Mouse (Mus musculus) urinary bladder, postnatal 36 days (tissue): Measurements from ENCODE around the gene Orc2.

Experiments
- DNase-seq, 2 experiments: peaks; one replicate each; pipeline ENCODE4 v3.0.0; 2022; ENCODE audit warnings: low spot score in 2 of 2, mixed read lengths in 1 of 2

The Orc2 gene

DNA sequence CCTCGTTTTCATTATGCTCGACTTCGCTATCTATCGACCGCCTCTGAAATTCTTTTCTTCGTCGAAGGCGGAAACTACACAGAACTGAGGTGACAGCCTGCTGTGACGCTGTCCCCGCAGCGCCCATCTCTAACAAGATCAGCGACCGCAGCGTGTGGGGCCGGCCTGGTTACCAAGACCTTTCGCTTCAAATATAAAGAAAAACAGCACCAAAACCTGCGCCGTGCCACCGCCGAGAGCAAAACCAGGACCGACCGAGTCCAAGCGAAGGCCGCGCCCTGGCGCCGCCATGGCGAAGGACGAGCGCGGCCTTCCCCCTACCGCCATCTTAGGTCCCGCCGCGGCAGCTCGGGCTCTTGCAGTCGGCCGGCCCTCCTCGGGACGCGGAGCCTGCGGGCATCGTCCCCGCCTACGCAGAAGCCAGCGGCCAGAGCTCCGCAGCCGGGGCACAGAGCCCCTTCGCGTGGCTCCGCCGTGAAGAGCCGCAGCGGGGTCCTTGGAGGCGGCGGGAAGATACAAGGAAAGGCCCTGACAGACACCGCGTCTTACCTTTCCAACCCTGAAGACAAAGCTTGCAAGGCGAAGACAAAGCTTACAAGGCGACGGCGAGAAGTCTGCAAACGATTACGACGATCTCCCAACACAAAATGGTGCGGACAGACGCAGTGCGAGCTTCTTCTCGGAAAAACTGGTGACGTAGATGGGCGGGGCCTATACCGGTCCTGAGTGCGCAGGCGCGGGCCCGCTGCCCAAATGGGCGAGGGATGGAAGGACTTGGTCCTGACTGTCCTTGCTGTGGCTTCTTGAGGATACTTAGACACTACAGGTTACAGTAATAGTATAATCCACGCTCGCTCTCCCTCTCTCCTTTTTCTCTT lies 81.3 kb downstream of the Orc2 start, which contains the start of gene Clk1:
Clk1 (minus strand) TSS at position 696 of the 878 bp plus-strand sequence.
- peak; percentile 97 to 98 for DNase-seq

DNA sequence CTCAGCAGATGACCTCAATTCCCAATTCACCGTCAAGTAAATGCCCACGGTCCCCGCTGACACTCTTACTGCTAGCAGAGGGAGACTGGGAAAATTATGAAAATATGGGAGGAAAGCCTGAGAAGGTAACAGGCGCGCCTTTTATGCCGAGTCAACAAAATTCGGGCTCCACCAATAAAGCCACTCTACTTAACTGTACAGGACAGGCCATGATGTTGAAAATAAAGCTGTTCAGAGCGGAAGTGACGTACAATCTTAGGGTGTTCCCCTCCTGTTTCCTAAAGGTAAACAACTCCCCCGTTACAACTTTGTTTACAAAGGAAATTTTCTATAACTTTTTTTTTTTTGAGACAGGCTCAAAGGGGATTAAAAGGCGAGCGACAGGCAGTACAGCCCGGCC lies 82.0 kb downstream of the Orc2 start:
- DNase-seq: peak; percentile 10 to 17

DNA sequence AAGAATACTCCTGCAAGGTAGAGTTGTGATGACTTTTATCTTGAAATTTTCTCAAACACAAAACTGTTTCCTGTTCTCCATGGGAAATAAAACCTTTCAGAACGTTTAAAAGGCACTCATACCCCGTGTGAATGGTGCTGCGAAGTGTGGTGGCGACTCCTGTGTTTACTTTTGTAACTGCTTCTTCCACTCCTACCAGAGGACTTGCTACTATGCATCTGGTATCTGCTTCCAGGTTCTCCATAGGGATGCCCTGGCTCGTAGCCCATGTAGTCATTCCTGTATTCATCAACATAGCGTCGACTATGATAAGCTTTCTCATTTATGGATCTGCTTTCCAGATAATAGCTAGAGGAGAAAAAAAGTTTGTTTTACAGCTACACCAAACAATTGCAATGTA lies 83.9 kb downstream of the Orc2 start:
- no peak for DNase-seq

DNA sequence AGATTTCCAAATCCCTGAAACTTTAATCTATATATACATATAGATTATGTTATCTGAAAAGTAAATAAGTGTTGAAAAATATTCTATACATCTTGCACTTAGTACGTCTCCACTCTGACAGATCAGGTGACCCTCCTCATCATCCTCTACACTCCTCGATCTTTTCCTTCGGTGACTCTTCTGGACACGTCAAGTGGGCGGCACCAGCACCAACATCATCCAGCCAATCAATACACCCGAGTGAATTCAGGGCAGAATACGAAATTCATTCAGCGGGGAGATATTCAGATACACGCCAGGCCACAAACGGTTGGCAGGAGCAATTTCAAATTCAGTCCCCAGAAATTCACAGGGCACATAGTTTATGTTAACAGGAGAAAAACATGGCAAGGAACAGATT lies 84.9 kb downstream of the Orc2 start:
- DNase-seq: no peak

DNA sequence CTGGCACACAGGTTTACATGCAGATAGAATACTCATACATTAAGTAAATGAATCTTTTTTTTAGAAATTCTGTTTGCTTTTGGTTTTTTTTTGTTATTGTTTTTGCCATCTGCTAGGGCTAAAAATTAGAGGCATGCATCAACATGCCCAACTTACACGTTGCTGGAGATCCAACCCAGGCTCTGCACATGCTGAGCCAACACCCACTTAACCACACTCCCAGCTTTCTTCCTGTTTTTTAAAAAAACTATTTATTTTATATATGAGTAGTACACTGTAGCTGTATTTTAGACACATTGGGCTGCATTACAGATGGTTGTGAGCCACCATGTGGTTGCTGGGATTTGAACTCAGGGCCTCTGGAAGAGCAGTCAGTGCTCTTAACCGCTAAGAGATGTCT lies 88.9 kb downstream of the Orc2 start:
- DNase-seq: no peak

DNA sequence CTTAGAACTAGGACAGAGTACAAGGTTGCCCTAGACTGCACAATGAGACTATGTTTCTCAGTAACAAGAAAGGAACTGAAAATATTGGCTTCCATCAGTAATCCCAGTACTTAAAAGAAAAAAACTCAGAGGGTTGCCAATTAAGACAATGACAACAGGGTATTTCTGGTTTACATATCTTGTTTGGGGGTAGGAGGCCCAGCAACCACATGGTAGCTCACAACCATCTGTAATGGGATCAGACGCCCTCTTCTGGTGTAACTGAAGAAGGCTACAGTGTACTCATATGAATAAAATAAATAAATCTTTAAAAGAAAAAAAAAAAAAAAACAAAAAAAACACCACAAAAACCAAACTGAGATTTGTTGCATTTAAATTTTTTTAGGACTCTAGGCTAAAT lies 89.5 kb downstream of the Orc2 start:
- DNase-seq: no peak
